Mouse (Mus musculus): ENCODE results near the gene Lrba. TPM values are rescaled to one million over a fixed set of nuclear protein-coding genes. Genes with fewer than 3 reads are reported as not detected.

Gene Lrba
- polyA plus RNA-seq, 1 experiment from 2014 or later: 2.8 TPM

DNA sequence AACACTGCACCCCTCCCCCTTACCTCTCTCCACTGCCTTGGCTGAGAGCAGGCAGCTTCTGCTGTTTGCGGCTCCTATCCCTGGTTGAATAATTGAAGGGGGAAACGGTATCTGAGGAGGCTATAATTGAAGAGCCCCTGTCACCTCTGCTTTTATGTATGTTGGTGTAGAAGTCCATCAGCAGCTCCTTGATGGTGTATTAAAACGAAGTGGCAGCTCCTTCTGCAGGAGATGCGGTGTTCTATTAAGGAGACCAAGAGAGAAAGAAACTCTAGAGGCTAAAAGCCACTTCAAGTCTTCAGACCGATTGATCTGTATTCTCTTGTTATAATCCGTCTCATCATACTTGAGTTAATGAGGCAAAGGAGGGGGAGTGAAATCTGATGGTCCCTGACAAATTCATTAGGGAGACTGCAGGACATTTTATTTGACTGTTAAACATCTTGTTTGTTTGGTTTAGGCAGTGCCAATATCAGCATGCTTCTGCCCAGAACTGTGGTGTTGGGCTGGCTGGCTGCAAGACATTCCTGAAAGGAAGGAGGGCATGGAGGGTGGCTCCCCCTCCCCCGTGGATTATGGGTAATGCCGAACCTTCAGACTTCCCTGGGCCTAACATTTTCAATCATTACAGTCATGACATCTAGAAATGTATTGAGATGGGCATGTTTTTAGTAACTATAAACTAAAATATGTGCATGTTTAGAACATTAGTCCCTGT, 326.7 kb downstream of the Lrba start:
- no peaks in the 10 kb centered on the region for H3K9me3 ChIP-seq (replicated peaks; ENCODE audit: control insufficient read depth, low read length)
- no peak overlapping the region for H3K27ac ChIP-seq (ENCODE audit: low read length)
- peaks cover 2% of the 10 kb centered on the region; the same call in 1 of the 2 replicates for H3K4me1 ChIP-seq (ENCODE audit: control insufficient read depth, low read depth, low read length)
- H3K9ac ChIP-seq (ENCODE audit: low read depth, low read length): no peak overlapping the region
- peaks cover 50% of the 10 kb centered on the region for H3K27me3 ChIP-seq (ENCODE audit: control insufficient read depth, insufficient read depth, low read depth, low read length)
- WGBS (ENCODE audit: insufficient replicate concordance): 31% methylated on average over 8 of the region's 8 CpGs
- H3K36me3 ChIP-seq (ENCODE audit: control insufficient read depth, insufficient read depth): no peaks in the 10 kb centered on the region
- H3K4me2 ChIP-seq (ENCODE audit: low read depth, low read length): no peak overlapping the region
- H3K4me3 ChIP-seq (ENCODE audit: low read depth, low read length): no peak overlapping the region
- no peak for ATAC-seq (ENCODE audit: low read depth)

DNA sequence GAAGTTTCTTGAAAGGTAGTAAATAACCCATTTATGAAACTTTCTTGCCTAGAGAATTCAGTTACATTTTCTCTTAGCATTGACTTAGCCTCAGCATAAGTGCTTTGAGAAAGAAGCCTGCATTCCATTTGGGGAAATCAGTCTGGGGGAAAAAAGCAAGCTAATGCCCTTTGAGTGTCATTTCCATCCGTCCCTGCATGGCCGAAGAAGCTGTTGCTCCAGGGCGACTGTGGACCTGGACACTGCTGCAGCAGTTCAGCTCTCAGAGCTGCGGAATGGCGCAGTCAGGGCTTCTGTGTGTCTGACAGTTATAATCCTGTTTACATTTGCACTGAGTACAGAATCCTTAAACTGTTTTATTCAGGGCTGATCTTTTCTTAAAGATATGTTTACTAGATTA, 327.7 kb downstream of the Lrba start:
- no peaks in the 10 kb centered on the region; the same call in 1 of the 2 replicates for H3K4me1 ChIP-seq (ENCODE audit: control insufficient read depth, low read depth, low read length)
- no peaks in the 10 kb centered on the region for H3K9me3 ChIP-seq (replicated peaks; ENCODE audit: control insufficient read depth, low read length)
- 65% methylated on average over 5 of the region's 5 CpGs for WGBS (ENCODE audit: insufficient replicate concordance)
- no peaks in the 10 kb centered on the region for H3K36me3 ChIP-seq (ENCODE audit: control insufficient read depth, insufficient read depth)
- H3K27ac ChIP-seq (ENCODE audit: low read length): no peak overlapping the region
- H3K9ac ChIP-seq (ENCODE audit: low read depth, low read length): no peak overlapping the region
- no peak overlapping the region for H3K4me2 ChIP-seq (ENCODE audit: low read depth, low read length)
- ATAC-seq (ENCODE audit: low read depth): no peak
- no peak overlapping the region for H3K4me3 ChIP-seq (ENCODE audit: low read depth, low read length)
- peaks cover 41% of the 10 kb centered on the region for H3K27me3 ChIP-seq (ENCODE audit: control insufficient read depth, insufficient read depth, low read depth, low read length)

DNA sequence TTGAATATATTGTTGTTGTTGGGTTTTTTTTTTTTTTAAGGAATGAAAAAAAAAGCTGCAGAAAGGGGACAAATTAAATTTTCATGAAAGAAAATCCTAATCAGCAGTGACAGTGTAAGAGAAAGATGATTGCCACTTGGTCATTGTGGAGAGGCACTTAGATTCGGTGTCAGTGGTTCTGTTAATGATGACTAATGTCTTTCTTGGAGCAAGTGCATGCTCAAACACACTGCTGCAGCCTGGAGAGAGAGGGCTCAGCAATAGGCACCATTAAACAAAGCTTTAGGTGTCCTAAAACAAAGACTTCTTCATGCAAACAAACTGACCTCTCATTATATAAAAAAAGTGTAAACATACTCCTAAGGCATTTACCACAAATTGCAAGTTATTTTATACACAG, 334.5 kb downstream of the Lrba start:
- ATAC-seq (ENCODE audit: low read depth): no peak

DNA sequence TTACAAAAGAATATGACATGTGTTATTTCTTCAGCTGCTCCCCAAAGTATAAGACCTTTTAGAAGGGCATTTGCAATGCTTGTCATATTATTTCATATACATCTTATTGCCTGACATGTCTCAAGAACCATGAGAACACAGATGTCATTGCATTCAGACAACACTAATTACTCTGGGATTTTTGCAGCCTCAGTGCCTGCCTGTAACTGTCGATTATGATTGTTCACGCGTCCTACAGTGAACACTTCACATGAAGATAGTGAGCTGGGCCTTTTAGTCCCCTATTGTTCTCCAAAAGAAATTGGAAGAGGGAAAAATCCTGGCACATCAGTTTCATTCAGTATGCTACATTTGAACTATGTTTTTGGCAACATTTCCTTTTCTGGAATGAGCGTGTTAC, 335.2 kb downstream of the Lrba start:
- H3K27me3 ChIP-seq (ENCODE audit: control insufficient read depth, insufficient read depth, low read depth, low read length): no peaks in the 10 kb centered on the region
- H3K9ac ChIP-seq (ENCODE audit: low read depth, low read length): no peak overlapping the region
- H3K4me2 ChIP-seq (ENCODE audit: low read depth, low read length): no peak overlapping the region
- no peaks in the 10 kb centered on the region for H3K9me3 ChIP-seq (replicated peaks; ENCODE audit: control insufficient read depth, low read length)
- peaks cover 5% of the 10 kb centered on the region; the same call in 1 of the 2 replicates for H3K4me1 ChIP-seq (ENCODE audit: control insufficient read depth, low read depth, low read length)
- no peaks in the 10 kb centered on the region for H3K36me3 ChIP-seq (ENCODE audit: control insufficient read depth, insufficient read depth)
- H3K27ac ChIP-seq (ENCODE audit: low read length): no peak overlapping the region
- ATAC-seq (ENCODE audit: low read depth): no peak
- WGBS (ENCODE audit: insufficient replicate concordance): 82% methylated on average over 4 of the region's 4 CpGs
- no peak overlapping the region for H3K4me3 ChIP-seq (ENCODE audit: low read depth, low read length)

More for the DNA sequence above, 334.5 kb downstream of the Lrba start:
- Histone ChIP-seq H3K4me1 (ENCODE audit: control insufficient read depth, low read depth, low read length) (peaks cover 5% of the 10 kb centered on the region; the same call in 1 of the 2 replicates), H3K9me3 (replicated peaks; ENCODE audit: control insufficient read depth, low read length) (no peaks in the 10 kb centered on the region), H3K36me3 (ENCODE audit: control insufficient read depth, insufficient read depth) (no peaks in the 10 kb centered on the region), H3K27ac (ENCODE audit: low read length) (no peak overlapping the region), H3K27me3 (ENCODE audit: control insufficient read depth, insufficient read depth, low read depth, low read length) (no peaks in the 10 kb centered on the region), H3K4me2 (ENCODE audit: low read depth, low read length) (no peak overlapping the region), H3K4me3 (ENCODE audit: low read depth, low read length) (no peak overlapping the region), H3K9ac (ENCODE audit: low read depth, low read length) (no peak overlapping the region)
- 29% methylated on average over 1 of the region's 1 CpGs for WGBS (ENCODE audit: insufficient replicate concordance)

DNA sequence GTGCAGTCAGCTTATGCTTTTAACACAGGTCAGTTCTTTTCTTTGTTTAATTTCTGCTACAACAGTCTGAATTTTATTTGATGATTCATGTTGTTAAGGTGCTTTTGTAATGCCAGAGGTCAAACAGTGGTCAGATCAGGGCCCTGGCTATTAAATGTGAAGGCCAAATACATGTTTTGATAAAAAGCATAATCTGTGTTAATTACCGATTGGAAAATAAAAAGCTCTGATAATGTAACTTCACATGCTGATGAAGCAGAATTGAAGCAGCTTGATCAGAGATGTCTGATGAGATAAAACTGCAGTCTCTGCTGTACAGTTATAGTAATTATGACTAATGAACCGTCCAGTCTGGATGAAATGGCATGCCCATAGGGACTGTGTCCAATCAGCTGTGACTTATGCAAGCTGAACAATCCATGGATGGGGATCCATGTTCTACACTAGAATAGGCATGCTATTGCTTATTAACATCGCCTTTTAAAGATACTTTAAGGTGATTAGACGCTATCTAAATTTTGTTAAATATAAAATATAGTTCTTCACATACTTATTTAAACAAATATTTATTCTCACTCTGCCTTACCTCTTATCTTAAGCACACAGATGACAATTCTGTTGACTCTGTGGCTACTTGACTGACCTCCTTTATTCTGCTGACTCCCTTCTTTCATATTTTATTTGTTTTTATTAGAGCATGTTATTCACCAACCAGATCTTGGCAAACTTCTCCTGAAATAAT, 336.0 kb downstream of the Lrba start:
- peaks cover 5% of the 10 kb centered on the region; the same call in 1 of the 2 replicates for H3K4me1 ChIP-seq (ENCODE audit: control insufficient read depth, low read depth, low read length)
- no peak overlapping the region for H3K4me3 ChIP-seq (ENCODE audit: low read depth, low read length)
- 61% methylated on average over 4 of the region's 4 CpGs for WGBS (ENCODE audit: insufficient replicate concordance)
- no peak overlapping the region for H3K27ac ChIP-seq (ENCODE audit: low read length)
- no peaks in the 10 kb centered on the region for H3K27me3 ChIP-seq (ENCODE audit: control insufficient read depth, insufficient read depth, low read depth, low read length)
- H3K4me2 ChIP-seq (ENCODE audit: low read depth, low read length): no peak overlapping the region; the same call in 1 of the 2 replicates
- no peaks in the 10 kb centered on the region for H3K9me3 ChIP-seq (replicated peaks; ENCODE audit: control insufficient read depth, low read length)
- ATAC-seq (ENCODE audit: low read depth): peak; percentile 51
- no peak overlapping the region for H3K9ac ChIP-seq (ENCODE audit: low read depth, low read length)
- H3K36me3 ChIP-seq (ENCODE audit: control insufficient read depth, insufficient read depth): no peaks in the 10 kb centered on the region

DNA sequence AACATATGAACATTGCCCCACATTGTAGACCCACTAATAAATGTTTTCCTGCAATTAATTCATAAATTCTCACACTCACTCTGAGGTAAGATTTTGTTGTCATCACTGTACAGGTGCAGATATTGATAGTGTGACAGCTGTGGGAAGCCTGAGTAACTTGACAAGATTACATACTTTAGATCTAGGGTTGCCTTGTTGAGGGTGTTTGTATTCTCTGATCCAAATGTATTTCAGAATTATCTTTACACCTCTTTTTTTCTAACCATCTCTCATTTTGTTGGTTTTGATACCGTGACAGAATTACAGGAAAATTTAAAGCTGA, 336.5 kb downstream of the Lrba start:
- H3K9me3 ChIP-seq (replicated peaks; ENCODE audit: control insufficient read depth, low read length): no peaks in the 10 kb centered on the region
- 31% methylated on average over 1 of the region's 1 CpGs for WGBS (ENCODE audit: insufficient replicate concordance)
- peak; percentile 91 for ATAC-seq (ENCODE audit: low read depth)
- H3K4me1 ChIP-seq (ENCODE audit: control insufficient read depth, low read depth, low read length): peaks cover 5% of the 10 kb centered on the region; the same call in 1 of the 2 replicates
- no peak overlapping the region for H3K27ac ChIP-seq (ENCODE audit: low read length)
- no peak overlapping the region for H3K9ac ChIP-seq (ENCODE audit: low read depth, low read length)
- H3K4me2 ChIP-seq (ENCODE audit: low read depth, low read length): no peak overlapping the region; the same call in 1 of the 2 replicates
- no peaks in the 10 kb centered on the region for H3K36me3 ChIP-seq (ENCODE audit: control insufficient read depth, insufficient read depth)
- no peaks in the 10 kb centered on the region for H3K27me3 ChIP-seq (ENCODE audit: control insufficient read depth, insufficient read depth, low read depth, low read length)
- H3K4me3 ChIP-seq (ENCODE audit: low read depth, low read length): no peak overlapping the region

DNA sequence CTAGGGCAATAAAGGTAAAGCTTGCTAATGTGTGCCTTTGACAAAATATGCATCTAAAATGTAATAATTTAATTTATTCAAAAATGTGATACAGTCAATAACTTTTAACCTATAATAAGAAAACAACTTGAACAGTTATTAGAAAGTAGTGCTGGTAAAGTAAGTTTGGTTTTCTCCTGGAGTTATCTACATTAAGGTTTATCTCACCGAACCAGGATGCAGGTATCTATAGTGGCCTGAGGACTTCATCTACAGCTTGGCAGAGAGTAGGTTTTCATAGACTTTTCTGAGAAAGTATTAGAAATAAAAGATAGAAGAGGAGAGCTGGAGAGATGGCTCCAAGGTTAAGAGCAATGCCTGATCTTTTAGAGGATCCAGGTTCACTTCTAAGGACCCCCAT, 336.9 kb downstream of the Lrba start:
- no peaks in the 10 kb centered on the region for H3K36me3 ChIP-seq (ENCODE audit: control insufficient read depth, insufficient read depth)
- H3K9me3 ChIP-seq (replicated peaks; ENCODE audit: control insufficient read depth, low read length): no peaks in the 10 kb centered on the region
- H3K27me3 ChIP-seq (ENCODE audit: control insufficient read depth, insufficient read depth, low read depth, low read length): no peaks in the 10 kb centered on the region
- H3K27ac ChIP-seq (ENCODE audit: low read length): 0 out of 2 replicates have a peak overlapping the region, but pooled peaks have one; percentile 10
- ATAC-seq (ENCODE audit: low read depth): peak; percentile 85
- no peak overlapping the region for H3K9ac ChIP-seq (ENCODE audit: low read depth, low read length)
- WGBS (ENCODE audit: insufficient replicate concordance): 21% methylated on average over 1 of the region's 1 CpGs
- H3K4me1 ChIP-seq (ENCODE audit: control insufficient read depth, low read depth, low read length): peaks cover 5% of the 10 kb centered on the region; the same call in 1 of the 2 replicates
- H3K4me2 ChIP-seq (ENCODE audit: low read depth, low read length): peak overlapping the region; percentile 15; the same call in 1 of the 2 replicates
- H3K4me3 ChIP-seq (ENCODE audit: low read depth, low read length): no peak overlapping the region

DNA sequence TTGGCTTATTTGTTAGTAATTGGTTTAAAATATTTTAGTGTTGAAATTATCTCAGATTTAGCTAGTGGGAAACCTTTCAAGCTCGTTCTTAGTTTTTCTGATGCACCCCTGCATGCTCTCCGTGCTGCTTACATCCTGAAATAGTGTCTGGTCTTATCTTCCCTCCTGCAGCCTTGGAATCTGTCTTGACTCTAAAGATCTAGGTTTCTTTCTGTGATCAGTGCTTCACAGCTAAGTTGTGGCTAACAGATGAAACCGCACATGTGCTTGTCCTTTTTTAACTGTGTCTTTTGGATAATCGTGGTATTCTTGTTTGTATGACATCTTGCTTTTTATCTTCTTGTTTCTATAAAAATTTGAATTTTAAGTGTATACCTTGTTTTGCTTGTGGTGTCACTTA, 342.8 kb downstream of the Lrba start:
- H3K4me1 ChIP-seq (ENCODE audit: control insufficient read depth, low read depth, low read length): no peaks in the 10 kb centered on the region
- WGBS (ENCODE audit: insufficient replicate concordance): 17% methylated on average over 4 of the region's 4 CpGs
- H3K9me3 ChIP-seq (replicated peaks; ENCODE audit: control insufficient read depth, low read length): no peaks in the 10 kb centered on the region
- no peak overlapping the region for H3K4me2 ChIP-seq (ENCODE audit: low read depth, low read length)
- peak; percentile 68 for ATAC-seq (ENCODE audit: low read depth)
- no peak overlapping the region for H3K9ac ChIP-seq (ENCODE audit: low read depth, low read length)
- no peak overlapping the region for H3K4me3 ChIP-seq (ENCODE audit: low read depth, low read length)
- H3K27me3 ChIP-seq (ENCODE audit: control insufficient read depth, insufficient read depth, low read depth, low read length): no peaks in the 10 kb centered on the region
- H3K36me3 ChIP-seq (ENCODE audit: control insufficient read depth, insufficient read depth): no peaks in the 10 kb centered on the region
- H3K27ac ChIP-seq (ENCODE audit: low read length): no peak overlapping the region

DNA sequence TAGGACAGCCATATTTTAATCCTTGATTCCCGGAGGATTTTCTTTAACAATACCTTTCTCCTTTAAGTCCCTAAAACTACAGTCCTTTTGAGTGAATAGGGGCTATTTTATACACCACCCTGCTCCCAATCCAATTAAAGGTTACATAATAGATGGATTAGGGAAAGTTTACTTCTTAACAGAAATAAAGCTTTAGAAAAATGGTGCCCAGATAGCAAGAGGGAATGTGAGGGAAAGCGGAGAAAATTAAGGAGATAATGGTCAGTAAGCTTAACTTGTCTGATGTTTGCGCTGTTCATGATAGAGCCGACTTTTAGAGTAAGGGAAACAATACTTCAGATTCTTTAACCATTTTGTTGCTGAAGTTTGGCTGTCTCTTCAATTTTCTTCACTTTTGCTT, 347.0 kb downstream of the Lrba start:
- no peaks in the 10 kb centered on the region for H3K4me1 ChIP-seq (ENCODE audit: control insufficient read depth, low read depth, low read length)
- WGBS (ENCODE audit: insufficient replicate concordance): 64% methylated on average over 4 of the region's 4 CpGs
- no peaks in the 10 kb centered on the region for H3K9me3 ChIP-seq (replicated peaks; ENCODE audit: control insufficient read depth, low read length)
- no peaks in the 10 kb centered on the region for H3K27me3 ChIP-seq (ENCODE audit: control insufficient read depth, insufficient read depth, low read depth, low read length)
- no peak overlapping the region for H3K4me2 ChIP-seq (ENCODE audit: low read depth, low read length)
- no peak overlapping the region for H3K27ac ChIP-seq (ENCODE audit: low read length)
- no peak overlapping the region for H3K4me3 ChIP-seq (ENCODE audit: low read depth, low read length)
- no peak overlapping the region for H3K9ac ChIP-seq (ENCODE audit: low read depth, low read length)
- H3K36me3 ChIP-seq (ENCODE audit: control insufficient read depth, insufficient read depth): no peaks in the 10 kb centered on the region
- ATAC-seq (ENCODE audit: low read depth): no peak

Measured in liver, embryonic 16.5 days (tissue).